Mouse (Mus musculus) kidney, adult 2 months (tissue): ENCODE measurements at regions not wholly inside any gene's neighbourhood (a gene's known extent, or its start where the extent isn't known, plus 50 kb on each side); places are given as distances from the start of the nearest gene placed in this dataset.
A peak's percentile ranks its signal among the peaks of the same experiment; 100 is the strongest.

Source experiments
- CTCF ChIP-seq: fragments of 200-500 bp; conservative IDR thresholded peaks from 2 replicates; pipeline ENCODE4 v1.5.1; 2011; ENCODE audit warnings: low read depth, mild to moderate bottlenecking, control low read depth, low read length, moderate library complexity, mixed read lengths; ENCODE audit not compliant: insufficient read depth, insufficient read length
- POLR2A ChIP-seq: fragments of 200-500 bp; IDR thresholded peaks from one replicate; pipeline ENCODE4 v1.6.1; 2011; ENCODE audit warnings: low read depth, low read length, control low read depth

DNA sequence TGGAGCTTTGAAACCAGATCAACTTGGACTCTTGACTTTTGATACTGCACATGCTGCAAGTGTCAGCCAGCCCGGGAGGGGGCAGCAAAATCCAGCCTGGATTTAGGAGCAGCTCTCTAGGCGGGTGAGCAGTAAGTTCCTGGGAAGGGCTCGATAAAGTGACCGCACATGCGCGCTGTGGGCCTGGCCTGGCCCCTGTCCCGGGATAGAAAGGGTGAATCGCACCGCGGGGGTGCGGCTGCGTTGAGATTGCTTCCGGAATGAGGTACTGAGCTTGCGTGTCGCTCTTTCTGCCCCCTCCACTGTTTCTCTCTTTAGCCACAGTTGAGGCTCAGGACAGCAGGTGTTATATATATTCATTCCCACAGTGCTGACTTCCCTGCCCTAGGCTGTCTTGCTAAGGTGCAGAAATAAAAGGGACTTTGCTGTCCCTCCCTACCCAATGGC, 52.1 kb upstream of the Tmem14a start:
- no peak for TF ChIP-seq POLR2A
- TF ChIP-seq CTCF, result peak; percentile 92
